Mouse (Mus musculus) ES-Bruce4 (cell line): ENCODE measurements around the gene D1Ertd622e.

ENCODE experiments used
- CTCF ChIP-seq: IDR thresholded peaks from one replicate; pipeline ENCODE4 v1.8.1; 2011; ENCODE audit warnings: low read depth, low read length
- EP300 ChIP-seq: IDR thresholded peaks from 2 replicates; pipeline ENCODE4 v1.6.1; 2011; ENCODE audit warnings: low read depth, low read length; ENCODE audit not compliant: insufficient read depth
- POLR2A ChIP-seq: IDR thresholded peaks from one replicate; pipeline ENCODE4 v1.8.1; 2011; ENCODE audit warnings: low read length; ENCODE audit not compliant: insufficient read depth

GRCm38 (mm10) chr1:97672849-97673248 is 11.0 kb upstream of the D1Ertd622e start:
- no peak for TF ChIP-seq CTCF
- no peak for TF ChIP-seq EP300
- no peak for TF ChIP-seq POLR2A
